Mouse (Mus musculus) stomach, adult 2 months (tissue): ENCODE results near the gene Ppef1. TPM values are rescaled to one million over a fixed set of nuclear protein-coding genes. Genes with fewer than 3 reads are reported as not detected.

Experiments used
- polyA plus RNA-seq: library from polyadenylated mRNA; depleted of rRNA; stranded (reverse); fragments of >200 nt; gene quantifications from 2 replicates; pipeline ENCODE4 v1.2.3, GENCODE M21; 2012; rRNA removed

Gene Ppef1
- not detected in 2 replicates for polyA plus RNA-seq

GRCm38 (mm10) chrX:160735650-160736049, at the start of gene Ppef1:
TSS of gene Ppef1 (minus strand) at chrX:160735765.

GRCm38 (mm10) chrX:160767713-160768112, 32.1 kb upstream of the Ppef1 start, which contains the start of gene Rs1:
TSS of gene Rs1 (plus strand) at chrX:160768013.

Other genes starting within 250 kb of the Ppef1 start
- gene Phka2, start 233.6 kb downstream of the Ppef1 start, polyA plus RNA-seq: 2.0 and 3.5 TPM in 2 replicates
- gene Rs1, start 32.2 kb upstream of the Ppef1 start, polyA plus RNA-seq: not detected in 2 replicates
- gene Gja6, start 171.3 kb upstream of the Ppef1 start, polyA plus RNA-seq: 0.03 TPM in 1 of 2 replicates, not detected in the other